27 mouse cellular contexts compared by ENCODE assay signal in genomic region chr4:140908627-140909026, GRCm38 (mm10). TPM values are rescaled to one million over a fixed set of nuclear protein-coding genes. Genes with fewer than 3 reads are reported as not detected.
DNase-seq lines count a peak whose midpoint lies in the region; ATAC-seq and TF ChIP-seq lines count a peak whose summit lies in the region.
"Had no signal": no experiment of that assay in that cellular context is flagged by ENCODE, and none has a peak within 500 bp of the region (broad histone marks: within the 10 kb centered on the region; RNA-seq: fewer than 3 reads in every experiment).

No protein-coding gene starts in this region.

- no peak for TF ChIP-seq EP300 in liver, postnatal 0 days (IDR thresholded peaks at IDR 0.05; ENCODE audit: low read depth)
- TF ChIP-seq EP300 in stomach, postnatal 0 days (optimal IDR thresholded peaks at IDR 0.05) = no peak

- no peak for ATAC-seq in liver, postnatal 0 days
- ATAC-seq in liver, embryonic 12.5 days = peak; percentile 65
- ATAC-seq in stomach, postnatal 0 days (ENCODE audit: low FRiP score, low TSS enrichment) = no peak
- ATAC-seq: forebrain, embryonic 14.5 days; midbrain, embryonic 13.5 days; Patski had no signal

- no peak for TF ChIP-seq CTCF in gastrocnemius, adult 2 months (IDR thresholded peaks at IDR 0.05)
- no peak for TF ChIP-seq CTCF in liver, postnatal 0 days (IDR thresholded peaks at IDR 0.05; ENCODE audit: low read depth)
- no peak for TF ChIP-seq CTCF in stomach, postnatal 0 days (IDR thresholded peaks at IDR 0.05; ENCODE audit: low read depth)

- no peaks in the 10 kb centered on the region for H3K9me3 ChIP-seq in liver, postnatal 0 days (ENCODE audit: low read length)
- no peaks in the 10 kb centered on the region for H3K9me3 ChIP-seq in liver, embryonic 12.5 days (replicated peaks)
- H3K9me3 ChIP-seq in stomach, postnatal 0 days (ENCODE audit: control insufficient read depth, low read length) = no peaks in the 10 kb centered on the region
- H3K9me3 ChIP-seq: embryonic facial prominence, embryonic 13.5 days; kidney, embryonic 15.5 days; limb, embryonic 13.5 days; midbrain, embryonic 13.5 days had no signal

- intact Hi-C loops in gastrocnemius, adult 2 months (cut with DNase I) = no loop called here

- no peak overlapping the region for H3K4me2 ChIP-seq in liver, postnatal 0 days (ENCODE audit: low read depth, low read length)
- peak overlapping the region; percentile 72; the same call in 1 of the 2 replicates for H3K4me2 ChIP-seq in liver, embryonic 12.5 days
- H3K4me2 ChIP-seq in stomach, postnatal 0 days (replicated peaks; ENCODE audit: low read depth) = no peak overlapping the region
- H3K4me2 ChIP-seq: embryonic facial prominence, embryonic 13.5 days; heart, embryonic 11.5 days; hindbrain, embryonic 14.5 days; kidney, embryonic 15.5 days; limb, embryonic 13.5 days; midbrain, embryonic 13.5 days had no signal

- WGBS in liver, postnatal 0 days (ENCODE audit: insufficient replicate concordance) = 54% methylated on average over 5 of the region's 5 CpGs
- 32% methylated on average over 5 of the region's 5 CpGs for WGBS in liver, embryonic 12.5 days (ENCODE audit: insufficient replicate concordance)
- 56% methylated on average over 5 of the region's 5 CpGs for WGBS in stomach, postnatal 0 days

- no peak for DNase-seq in gastrocnemius, adult 2 months
- no peak for DNase-seq in gastrocnemius, postnatal 4 days (ENCODE audit: low spot score in 2 of 2)
- peak; percentile 11 for DNase-seq in liver
- no peak for DNase-seq in liver, postnatal 0 days
- DNase-seq in stomach, postnatal 0 days (ENCODE audit: low spot score) = peak; percentile 8
- DNase-seq in adrenal gland, postnatal 36 days = no peak
- DNase-seq: adrenal gland, postnatal 10 days; cerebellum, adult 18-20 months; cerebellum, postnatal 10 days; kidney, adult 18-20 months; kidney, postnatal 25 days; lung, adult 2 months; lung, postnatal 10 days; right cerebral cortex, postnatal 25 days; thymus, adult 2 months; thymus, postnatal 36 days had no signal

- H3K27me3 ChIP-seq in liver, postnatal 0 days (ENCODE audit: insufficient read depth, low read length) = peaks cover 21% of the 10 kb centered on the region
- peaks cover 74% of the 10 kb centered on the region for H3K27me3 ChIP-seq in liver, embryonic 12.5 days (replicated peaks)
- no peaks in the 10 kb centered on the region for H3K27me3 ChIP-seq in stomach, postnatal 0 days (ENCODE audit: control insufficient read depth, insufficient read depth, low read length)
- H3K27me3 ChIP-seq: Patski had no signal

- H3K27ac ChIP-seq in gastrocnemius, adult 2 months = peak overlapping the region; percentile 87; the same call in 1 of the 2 replicates
- H3K27ac ChIP-seq in liver, postnatal 0 days (ENCODE audit: low read depth) = no peak overlapping the region
- no peak overlapping the region for H3K27ac ChIP-seq in liver, embryonic 12.5 days
- H3K27ac ChIP-seq in stomach, postnatal 0 days (replicated peaks) = no peak overlapping the region
- H3K27ac ChIP-seq: embryonic facial prominence, embryonic 13.5 days; hindbrain, embryonic 14.5 days; kidney, embryonic 15.5 days; layer of hippocampus, adult 2 months; limb, embryonic 13.5 days; macrophage; midbrain, embryonic 13.5 days had no signal

- no peaks in the 10 kb centered on the region for H3K36me3 ChIP-seq in liver, postnatal 0 days (replicated peaks; ENCODE audit: insufficient read depth, low read length)
- H3K36me3 ChIP-seq in liver, embryonic 12.5 days = no peaks in the 10 kb centered on the region
- H3K36me3 ChIP-seq in stomach, postnatal 0 days (ENCODE audit: control insufficient read depth, insufficient read depth, low read length) = no peaks in the 10 kb centered on the region
- H3K36me3 ChIP-seq: embryonic facial prominence, embryonic 13.5 days; kidney, embryonic 15.5 days; limb, embryonic 13.5 days; midbrain, embryonic 13.5 days had no signal

- peak overlapping the region; percentile 81 for H3K4me3 ChIP-seq in gastrocnemius, adult 2 months
- no peak overlapping the region for H3K4me3 ChIP-seq in liver, postnatal 0 days (ENCODE audit: low read depth, low read length)
- no peak overlapping the region for H3K4me3 ChIP-seq in liver, embryonic 12.5 days
- H3K4me3 ChIP-seq in stomach, postnatal 0 days (ENCODE audit: low read depth, low read length) = no peak overlapping the region
- H3K4me3 ChIP-seq: embryonic facial prominence, embryonic 13.5 days; kidney, embryonic 15.5 days; layer of hippocampus, adult 2 months; limb, embryonic 13.5 days; midbrain, embryonic 13.5 days had no signal

- peaks cover 16% of the 10 kb centered on the region for H3K4me1 ChIP-seq in liver, postnatal 0 days (ENCODE audit: insufficient read depth)
- H3K4me1 ChIP-seq in liver, embryonic 12.5 days = peaks cover 58% of the 10 kb centered on the region
- peaks cover 7% of the 10 kb centered on the region; the same call in 1 of the 2 replicates for H3K4me1 ChIP-seq in stomach, postnatal 0 days (replicated peaks; ENCODE audit: control insufficient read depth, insufficient read depth)

- no peak overlapping the region for H3K9ac ChIP-seq in liver, postnatal 0 days (replicated peaks)
- H3K9ac ChIP-seq in liver, embryonic 12.5 days = no peak overlapping the region
- H3K9ac ChIP-seq in stomach, postnatal 0 days (ENCODE audit: low read length) = no peak overlapping the region
- H3K9ac ChIP-seq: embryonic facial prominence, embryonic 13.5 days; hindbrain, embryonic 14.5 days; kidney, embryonic 15.5 days; limb, embryonic 13.5 days; midbrain, embryonic 13.5 days had no signal

RNA-seq across cellular contexts. Expression of gene Padi2, which starts 2.5 kb away (rescaled TPM):
- 100 to 1,000 TPM in 1 of 2 experiments, 10 to 100 TPM in 1; 77.0 to 273 TPM for total RNA-seq in gastrocnemius, adult 2 months (2021)
- total RNA-seq in gastrocnemius, postnatal 4 days (2021) = 10 to 100 TPM; 73.9 to 78.5 TPM
- polyA plus RNA-seq in liver, postnatal 0 days (2015; fragmentation: Nextera tagmentation; extraction: Ambion mirVana) = 1.9 and 2.1 TPM in 2 replicates
- polyA plus RNA-seq in liver, embryonic 12.5 days (2016; fragmentation: Nextera tagmentation; extraction: Ambion mirVana) = 2.5 and 3.7 TPM in 2 replicates
- polyA plus RNA-seq in stomach, postnatal 0 days (2015; fragmentation: Nextera tagmentation; extraction: Ambion mirVana) = 0.64 and 0.69 TPM in 2 replicates
- 10 to 100 TPM in 1 of 2 experiments, under 1 TPM in 1; 0.76 to 10.4 TPM for total RNA-seq in adrenal gland, postnatal 36 days (2021)

RNA-seq across cellular contexts. Expression of gene Sdhb, which starts 52.4 kb away (rescaled TPM):
- 100 to 1,000 TPM; 483 to 898 TPM for total RNA-seq in gastrocnemius, adult 2 months (2021)
- total RNA-seq in gastrocnemius, postnatal 4 days (2021) = 100 to 1,000 TPM; 295 to 300 TPM
- 312 and 329 TPM in 2 replicates for polyA plus RNA-seq in liver, postnatal 0 days (2015; fragmentation: Nextera tagmentation; extraction: Ambion mirVana)
- polyA plus RNA-seq in liver, embryonic 12.5 days (2016; fragmentation: Nextera tagmentation; extraction: Ambion mirVana) = 241 and 248 TPM in 2 replicates
- 374 and 382 TPM in 2 replicates for polyA plus RNA-seq in stomach, postnatal 0 days (2015; fragmentation: Nextera tagmentation; extraction: Ambion mirVana)
- 100 to 1,000 TPM; 418 to 498 TPM for total RNA-seq in adrenal gland, postnatal 36 days (2021)

Comparison
In these comparisons a context has a peak if more than half of its experiments do, and no peak if none do; other contexts are left out.
1. DNase-seq: peak in liver (single experiment) and stomach, postnatal 0 days (single experiment); none in gastrocnemius, adult 2 months (single experiment), gastrocnemius, postnatal 4 days (0 of 2), liver, postnatal 0 days (single experiment) and adrenal gland, postnatal 36 days (0 of 2).
2. RNA of gene Padi2, which starts 2.5 kb away (total RNA-seq): 77.0 to 273 TPM in gastrocnemius, adult 2 months and 73.9 to 78.5 TPM in gastrocnemius, postnatal 4 days; 0.76 to 10.4 TPM in adrenal gland, postnatal 36 days; every median in the first group is over 4 times any median in the second.